Mouse (Mus musculus): Measurements from ENCODE around the gene Zbtb2. TPM values are rescaled to one million over a fixed set of nuclear protein-coding genes. Genes with fewer than 3 reads are reported as not detected.

Zbtb2 gene
- polyA plus RNA-seq, 1 experiment, result 9.9 TPM

DNA sequence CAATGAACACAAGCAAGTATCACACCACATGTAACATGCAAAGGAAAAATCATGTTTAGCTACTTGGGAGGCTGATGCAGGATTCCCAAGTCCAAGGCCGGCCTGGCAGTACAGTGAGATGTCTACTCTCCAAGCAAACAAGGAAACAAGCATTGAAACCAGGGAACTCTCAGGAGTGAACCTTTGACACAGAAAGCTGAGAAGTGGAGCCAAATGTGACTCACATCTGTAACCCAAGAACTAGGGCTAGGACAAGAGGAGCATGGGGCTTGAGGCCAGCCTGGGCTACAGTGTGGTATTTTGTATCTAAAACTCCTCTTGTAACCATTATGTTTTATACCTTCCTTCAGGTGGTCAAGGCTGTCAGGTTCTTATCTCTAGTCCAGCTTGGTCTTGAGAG, 19.3 kb upstream of the Zbtb2 start:
- DNase-seq, result no peak
- whole genome bisulfite sequencing, result 94% methylated on average over 1 of the region's 1 CpGs
- TF ChIP-seq CTCF (IDR thresholded peaks at IDR 0.05; ENCODE audit: insufficient read depth, low read length), result no peak
- TF ChIP-seq POLR2A (IDR thresholded peaks at IDR 0.05; ENCODE audit: borderline replicate concordance, extremely low read depth, low read depth, low read length), result no peak
- Histone ChIP-seq H3K4me1 (ENCODE audit: control insufficient read depth, insufficient read depth, low read length) (no peaks in the 10 kb centered on the region), H3K4me3 (replicated peaks; ENCODE audit: extremely low read depth, low read depth, low read length) (no peak overlapping the region)

DNA sequence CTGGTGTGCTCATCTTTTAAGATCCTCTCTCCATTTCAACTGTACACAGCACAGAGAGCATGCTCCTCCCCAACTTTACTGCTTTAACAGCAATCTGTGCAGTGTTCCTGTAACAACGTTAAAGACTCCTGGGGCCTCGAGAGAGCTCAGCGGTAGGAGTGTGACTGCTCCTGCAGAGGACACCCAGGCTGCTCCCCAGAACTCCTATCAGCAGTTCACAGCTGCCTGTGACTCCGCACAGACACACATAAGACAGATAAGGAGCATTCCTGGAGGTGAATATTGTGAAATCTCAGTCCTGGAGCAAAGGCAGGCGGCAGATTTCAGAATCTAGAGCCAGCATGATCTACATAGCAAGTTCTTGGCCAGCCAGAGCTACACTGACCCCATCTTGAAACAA, 17.6 kb upstream of the Zbtb2 start:
- DNase-seq, result no peak
- TF ChIP-seq POLR2A (IDR thresholded peaks at IDR 0.05; ENCODE audit: borderline replicate concordance, extremely low read depth, low read depth, low read length) (no peak), CTCF (IDR thresholded peaks at IDR 0.05; ENCODE audit: insufficient read depth, low read length) (no peak)
- Histone ChIP-seq H3K4me3 (replicated peaks; ENCODE audit: extremely low read depth, low read depth, low read length) (no peak overlapping the region), H3K4me1 (ENCODE audit: control insufficient read depth, insufficient read depth, low read length) (no peaks in the 10 kb centered on the region)
- 83% methylated on average over 5 of the region's 5 CpGs for WGBS

DNA sequence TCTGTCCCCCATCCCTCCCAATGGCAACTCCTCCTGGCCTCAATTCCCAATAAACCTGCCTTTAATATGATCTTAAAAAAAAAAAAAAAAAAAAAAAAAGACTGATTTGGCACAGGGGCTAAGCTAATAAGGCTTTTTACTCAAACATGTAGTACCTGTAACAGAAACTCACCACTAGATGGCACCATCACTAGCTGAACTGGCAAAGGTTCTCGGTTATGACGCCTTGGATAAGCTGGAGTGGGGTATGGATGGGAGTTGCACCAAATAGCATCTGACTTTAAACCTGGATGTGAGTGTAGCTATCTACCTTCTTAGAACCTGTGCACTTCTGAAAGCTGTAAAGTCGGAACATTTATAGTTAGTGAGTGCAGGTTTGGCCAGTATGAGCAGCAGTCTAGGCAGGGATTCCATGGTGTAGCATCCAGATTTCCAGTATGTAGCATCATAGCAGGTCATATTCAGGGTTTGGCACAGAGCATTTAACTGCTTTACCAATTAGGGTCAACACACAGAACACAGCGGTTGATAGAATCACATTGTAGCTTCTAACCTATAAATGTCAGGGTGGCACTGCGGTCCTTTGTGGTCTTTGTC, 17.1 kb upstream of the Zbtb2 start:
- WGBS, result 54% methylated on average over 5 of the region's 5 CpGs
- H3K4me3 ChIP-seq (replicated peaks; ENCODE audit: extremely low read depth, low read depth, low read length), result no peak overlapping the region
- no peaks in the 10 kb centered on the region for H3K4me1 ChIP-seq (ENCODE audit: control insufficient read depth, insufficient read depth, low read length)
- TF ChIP-seq CTCF (IDR thresholded peaks at IDR 0.05; ENCODE audit: insufficient read depth, low read length), result peak; percentile 48
- TF ChIP-seq POLR2A (IDR thresholded peaks at IDR 0.05; ENCODE audit: borderline replicate concordance, extremely low read depth, low read depth, low read length), result no peak
- no peak for DNase-seq

DNA sequence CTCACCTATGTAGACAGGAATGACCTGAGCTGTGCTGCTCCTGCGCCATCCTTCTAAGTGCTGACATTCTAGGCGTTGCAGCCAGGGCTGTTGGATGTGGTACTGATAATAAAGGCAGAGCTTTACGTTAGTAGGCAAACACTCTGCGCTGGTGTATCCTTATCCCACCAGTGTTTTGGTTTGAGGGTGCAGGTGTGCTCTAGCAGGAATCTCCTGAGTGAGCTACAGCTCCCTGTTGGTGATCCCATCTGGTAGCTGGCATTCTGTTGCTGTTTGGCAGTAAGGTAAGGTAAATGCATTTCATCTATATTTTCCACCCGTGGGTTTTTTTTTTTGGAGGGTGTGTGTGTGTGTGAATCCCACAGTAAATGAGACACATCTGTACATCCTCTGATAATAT, 10.2 kb upstream of the Zbtb2 start:
- TF ChIP-seq CTCF (IDR thresholded peaks at IDR 0.05; ENCODE audit: insufficient read depth, low read length) (no peak), POLR2A (IDR thresholded peaks at IDR 0.05; ENCODE audit: borderline replicate concordance, extremely low read depth, low read depth, low read length) (no peak)
- DNase-seq, result no peak
- Histone ChIP-seq H3K4me1 (ENCODE audit: control insufficient read depth, insufficient read depth, low read length) (peaks cover 6% of the 10 kb centered on the region), H3K4me3 (replicated peaks; ENCODE audit: extremely low read depth, low read depth, low read length) (no peak overlapping the region)
- 79% methylated on average over 5 of the region's 5 CpGs for WGBS

DNA sequence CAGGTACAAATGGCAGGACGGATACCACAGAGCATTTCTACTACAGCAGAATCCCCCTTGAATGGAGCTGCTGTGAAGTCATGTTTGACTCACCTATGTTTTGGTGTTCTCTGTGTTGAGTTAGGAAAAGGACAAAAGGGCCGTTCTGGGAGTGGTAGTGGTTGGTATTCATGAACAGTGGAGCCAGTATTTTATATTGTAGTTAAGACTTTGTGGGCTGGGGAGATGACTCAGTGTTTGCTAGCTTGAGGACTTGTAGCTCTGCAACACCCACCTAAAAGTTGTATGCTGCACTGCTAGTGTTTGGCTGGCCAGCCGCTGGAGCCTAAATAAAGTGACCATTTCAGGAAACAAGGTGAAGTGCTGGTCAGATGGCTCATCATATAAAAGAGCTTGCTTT, 7.4 kb upstream of the Zbtb2 start:
- peaks cover 16% of the 10 kb centered on the region for H3K4me1 ChIP-seq (ENCODE audit: control insufficient read depth, insufficient read depth, low read length)
- DNase-seq, result no peak
- WGBS, result 66% methylated on average over 3 of the region's 3 CpGs
- no peak overlapping the region for H3K4me3 ChIP-seq (replicated peaks; ENCODE audit: extremely low read depth, low read depth, low read length)
- TF ChIP-seq POLR2A (IDR thresholded peaks at IDR 0.05; ENCODE audit: borderline replicate concordance, extremely low read depth, low read depth, low read length) (no peak), CTCF (IDR thresholded peaks at IDR 0.05; ENCODE audit: insufficient read depth, low read length) (no peak)

DNA sequence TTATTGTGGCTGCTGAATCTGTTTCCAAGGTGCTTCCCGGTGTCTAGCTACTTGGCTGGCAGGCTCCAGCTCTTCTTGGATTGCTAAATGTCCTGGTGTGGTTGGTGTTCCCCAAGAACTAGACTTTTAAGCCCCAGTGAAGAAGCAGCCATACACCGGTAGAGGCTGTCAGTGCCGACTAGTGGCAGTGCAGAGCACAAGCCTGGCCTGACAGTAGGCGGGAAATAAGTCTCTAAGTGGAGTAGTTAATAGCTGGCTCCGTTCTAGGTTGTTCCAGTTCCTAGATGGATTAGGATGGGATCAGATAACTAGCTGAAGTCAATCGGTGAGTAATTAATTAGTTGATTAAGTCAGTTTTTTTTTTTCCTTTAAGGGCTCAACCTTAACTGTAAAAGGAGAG, 3.9 kb upstream of the Zbtb2 start:
- Histone ChIP-seq H3K4me1 (ENCODE audit: control insufficient read depth, insufficient read depth, low read length) (peaks cover 27% of the 10 kb centered on the region), H3K4me3 (replicated peaks; ENCODE audit: extremely low read depth, low read depth, low read length) (no peak overlapping the region)
- 16% methylated on average over 6 of the region's 6 CpGs for WGBS
- DNase-seq, result peak; percentile 34
- TF ChIP-seq POLR2A (IDR thresholded peaks at IDR 0.05; ENCODE audit: borderline replicate concordance, extremely low read depth, low read depth, low read length), result no peak
- peak; percentile 64 for TF ChIP-seq CTCF (IDR thresholded peaks at IDR 0.05; ENCODE audit: insufficient read depth, low read length)

DNA sequence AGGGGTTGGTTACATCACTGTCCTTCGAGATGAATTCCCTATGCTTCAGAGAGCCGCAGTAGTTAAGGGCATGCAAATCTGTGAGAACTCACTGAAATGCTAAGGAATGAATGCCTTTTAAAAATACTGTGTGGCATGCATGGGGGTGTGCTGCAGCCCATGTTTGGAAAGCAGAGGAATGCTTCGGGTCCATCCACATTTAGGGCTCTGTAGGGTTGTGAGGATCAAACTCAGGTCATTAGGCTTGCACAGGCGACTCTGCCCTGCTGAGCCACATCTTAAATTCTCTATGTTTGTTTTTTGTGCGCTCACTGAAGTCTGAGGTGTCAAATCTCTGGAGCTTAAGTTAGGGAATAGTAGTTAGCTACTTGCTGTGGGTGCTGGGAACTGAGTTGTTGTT, 3.2 kb upstream of the Zbtb2 start:
- Histone ChIP-seq H3K4me3 (replicated peaks; ENCODE audit: extremely low read depth, low read depth, low read length) (no peak overlapping the region), H3K4me1 (ENCODE audit: control insufficient read depth, insufficient read depth, low read length) (peaks cover 27% of the 10 kb centered on the region)
- no peak for DNase-seq
- TF ChIP-seq CTCF (IDR thresholded peaks at IDR 0.05; ENCODE audit: insufficient read depth, low read length) (no peak), POLR2A (IDR thresholded peaks at IDR 0.05; ENCODE audit: borderline replicate concordance, extremely low read depth, low read depth, low read length) (no peak)
- 49% methylated on average over 5 of the region's 5 CpGs for WGBS

DNA sequence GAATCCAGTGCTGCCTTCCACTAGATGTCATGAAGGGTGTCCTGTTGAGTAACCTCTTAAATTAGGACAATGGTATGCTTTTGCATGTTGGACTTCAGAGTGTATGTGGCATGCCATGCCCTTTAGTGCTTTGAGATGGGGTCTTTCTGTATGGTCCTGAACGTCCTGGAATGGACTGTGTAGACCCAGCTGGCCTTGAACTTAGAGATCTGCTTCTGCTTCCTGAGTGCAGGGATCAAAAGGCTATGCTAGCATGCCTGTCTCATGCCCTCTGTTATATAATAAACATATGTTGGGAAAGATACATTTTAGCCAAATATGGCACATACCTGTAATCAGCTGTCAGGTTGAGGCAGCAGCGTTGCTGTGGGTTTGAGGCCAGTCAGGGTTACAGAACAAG, 2.6 kb upstream of the Zbtb2 start:
- peaks cover 27% of the 10 kb centered on the region for H3K4me1 ChIP-seq (ENCODE audit: control insufficient read depth, insufficient read depth, low read length)
- WGBS, result 50% methylated on average over 2 of the region's 2 CpGs
- no peak for TF ChIP-seq POLR2A (IDR thresholded peaks at IDR 0.05; ENCODE audit: borderline replicate concordance, extremely low read depth, low read depth, low read length)
- no peak for TF ChIP-seq CTCF (IDR thresholded peaks at IDR 0.05; ENCODE audit: insufficient read depth, low read length)
- H3K4me3 ChIP-seq (replicated peaks; ENCODE audit: extremely low read depth, low read depth, low read length), result no peak overlapping the region
- DNase-seq, result no peak

DNA sequence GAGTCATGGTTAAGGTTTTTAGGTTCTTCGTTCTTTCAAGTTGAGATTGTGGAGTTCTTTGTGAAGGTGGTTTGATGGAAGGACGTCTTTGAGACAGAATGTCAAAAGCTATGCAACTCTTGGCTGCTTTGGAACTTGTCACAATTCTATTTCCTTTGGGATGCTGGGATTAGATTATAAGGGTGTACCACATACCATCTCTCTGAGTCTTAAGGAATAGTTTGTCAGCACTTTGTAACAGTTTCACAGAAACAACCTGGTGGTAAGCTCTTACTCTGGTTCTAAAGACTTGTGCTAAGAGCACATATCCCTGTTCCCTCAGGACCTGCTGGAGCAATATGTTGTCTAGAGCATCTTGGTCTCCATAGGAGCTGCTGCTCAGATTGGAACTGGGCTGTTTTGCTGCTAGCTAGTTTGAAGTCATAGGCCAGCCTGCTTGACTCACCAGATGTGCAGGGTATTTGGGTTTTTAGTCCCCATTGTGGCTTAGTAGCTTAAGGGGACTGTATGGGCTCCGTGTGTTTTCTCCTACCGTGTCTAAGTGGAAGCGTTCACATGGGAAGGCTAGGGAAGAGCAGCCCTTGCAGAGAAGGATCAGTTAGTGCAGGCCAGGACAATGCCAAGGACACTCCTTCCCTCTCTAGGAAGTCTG, 1.7 kb upstream of the Zbtb2 start:
- no peak for TF ChIP-seq CTCF (IDR thresholded peaks at IDR 0.05; ENCODE audit: insufficient read depth, low read length)
- TF ChIP-seq POLR2A (IDR thresholded peaks at IDR 0.05; ENCODE audit: borderline replicate concordance, extremely low read depth, low read depth, low read length), result no peak
- Histone ChIP-seq H3K4me1 (ENCODE audit: control insufficient read depth, insufficient read depth, low read length) (peaks cover 22% of the 10 kb centered on the region), H3K4me3 (replicated peaks; ENCODE audit: extremely low read depth, low read depth, low read length) (peak overlapping the region; percentile 9)
- no peak for DNase-seq
- whole genome bisulfite sequencing, result 30% methylated on average over 5 of the region's 5 CpGs

DNA sequence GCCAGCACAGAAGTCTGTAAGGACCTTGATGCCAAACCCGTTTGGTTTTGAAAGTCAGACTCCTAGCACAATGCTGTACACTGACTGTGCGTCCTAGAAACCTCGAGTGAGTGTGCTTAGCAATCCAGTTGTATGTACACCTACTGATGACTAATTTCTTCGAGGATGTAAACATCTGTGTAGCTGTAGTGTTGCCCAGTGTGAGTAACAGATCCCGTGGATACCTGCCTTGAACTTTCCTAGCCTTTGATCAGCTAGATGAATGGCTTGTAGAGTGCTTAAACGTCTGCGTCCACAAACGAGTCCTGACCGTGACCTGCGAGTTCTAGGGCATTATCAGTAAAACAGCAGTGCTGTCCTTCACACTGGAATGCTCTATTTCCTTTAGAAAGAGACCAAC, 1.1 kb upstream of the Zbtb2 start:
- WGBS, result 3% methylated on average over 10 of the region's 10 CpGs
- TF ChIP-seq POLR2A (IDR thresholded peaks at IDR 0.05; ENCODE audit: borderline replicate concordance, extremely low read depth, low read depth, low read length), result no peak
- no peak for TF ChIP-seq CTCF (IDR thresholded peaks at IDR 0.05; ENCODE audit: insufficient read depth, low read length)
- no peak for DNase-seq
- H3K4me3 ChIP-seq (replicated peaks; ENCODE audit: extremely low read depth, low read depth, low read length), result peak overlapping the region; percentile 19
- peaks cover 22% of the 10 kb centered on the region for H3K4me1 ChIP-seq (ENCODE audit: control insufficient read depth, insufficient read depth, low read length)
